Mouse (Mus musculus) forebrain, embryonic 11.5 days (tissue): Measurements from ENCODE around the gene Treml4. TPM values are rescaled to one million over a fixed set of nuclear protein-coding genes. Genes with fewer than 3 reads are reported as not detected.

Experiments
- ATAC-seq: fragments of 200-750 bp; cut with Nextera tagmentation; replicated peaks from 2 replicates; pipeline ENCODE4 v1.8.0; 2017; ENCODE audit warnings: moderate TSS enrichment; ENCODE audit not compliant: low FRiP score
- DNase-seq: peaks from one replicate; pipeline ENCODE4 v3.0.0-alpha.2; 2017; ENCODE audit warnings: low spot score
- H3K27ac ChIP-seq: fragments of 300-500 bp; sonication (generic); 2 replicates; pipeline ENCODE4 v1.5.1; 2014; ENCODE audit warnings: low read depth, low read length
- H3K27me3 ChIP-seq: fragments of 300-500 bp; sonication (generic); 2 replicates; pipeline ENCODE4 v1.6.1; 2014; ENCODE audit warnings: mild to moderate bottlenecking, low read length, mixed read lengths; ENCODE audit not compliant: control insufficient read depth, insufficient read depth
- H3K36me3 ChIP-seq: fragments of 300-500 bp; sonication (generic); 2 replicates; pipeline ENCODE4 v1.6.1; 2014; ENCODE audit warnings: mild to moderate bottlenecking, low read length, moderate library complexity, mixed read lengths; ENCODE audit not compliant: control insufficient read depth, insufficient read depth
- H3K4me1 ChIP-seq: fragments of 300-500 bp; sonication (generic); replicated peaks from 2 replicates; pipeline ENCODE4 v1.6.1; 2014; ENCODE audit warnings: low read length, mixed read lengths; ENCODE audit not compliant: control insufficient read depth, insufficient read depth
- H3K4me2 ChIP-seq: fragments of 300-500 bp; sonication (generic); 2 replicates; pipeline ENCODE4 v1.6.1; 2014; ENCODE audit warnings: low read depth, mild to moderate bottlenecking, low read length, moderate library complexity, mixed read lengths; ENCODE audit not compliant: severe bottlenecking
- H3K4me3 ChIP-seq: fragments of 300-500 bp; sonication (generic); 2 replicates; pipeline ENCODE4 v1.5.1; 2014; ENCODE audit warnings: low read depth, low read length
- H3K9ac ChIP-seq: fragments of 300-500 bp; sonication (generic); 2 replicates; pipeline ENCODE4 v1.6.1; 2014; ENCODE audit warnings: low read length
- H3K9me3 ChIP-seq: fragments of 300-500 bp; sonication (generic); 2 replicates; pipeline ENCODE4 v1.6.1; 2016; ENCODE audit warnings: low read length, mixed read lengths; ENCODE audit not compliant: control insufficient read depth
- WGBS: fragments of 180-500 bp; shearing (Covaris S2); extraction: QIAGEN DNeasy Blood & Tissue Kit; methylation state at CpG from one replicate; pipeline ENCODE4 v1.1.7; 2014; 5-methylcytosine and 5-hydroxymethylcytosine counted together
- polyA plus RNA-seq: library from polyadenylated mRNA; unstranded; fragments of >200 nt; fragmentation: Nextera tagmentation; extraction: Ambion mirVana; gene quantifications from 2 replicates; pipeline ENCODE4 v1.2.1, GENCODE M21; 2014

The Treml4 gene
- not detected in 2 replicates for polyA plus RNA-seq

DNA sequence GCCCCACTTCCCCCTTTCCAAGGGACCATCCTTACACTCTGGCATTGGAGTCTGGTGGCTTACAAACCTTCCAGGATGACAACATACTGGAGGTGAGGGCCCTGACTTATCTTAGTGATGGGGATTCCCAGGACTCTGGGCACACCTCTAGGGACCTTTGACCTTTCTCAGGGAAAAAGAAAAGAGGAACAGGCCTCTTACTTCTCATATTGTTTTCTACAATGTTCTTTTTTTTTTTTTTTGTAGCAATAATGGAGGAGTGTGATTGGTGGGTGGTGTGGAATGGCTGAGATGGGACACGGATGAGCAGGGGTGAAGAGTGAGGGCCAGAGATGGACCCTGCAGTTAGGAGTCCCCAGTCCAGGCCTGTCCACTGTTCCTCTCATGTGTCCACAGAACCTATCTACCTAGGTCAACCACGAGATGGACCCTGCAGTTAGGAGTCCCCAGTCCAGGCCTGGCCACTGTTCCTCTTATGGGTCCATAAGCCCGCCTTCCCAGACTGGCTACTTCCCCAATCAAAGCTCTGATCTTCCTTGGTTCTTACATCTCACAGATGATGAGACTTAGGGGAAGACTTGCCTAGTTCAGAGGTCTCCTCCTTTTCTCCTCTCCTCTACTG is at the start of gene Treml4:
Gene Treml4, plus strand, starts transcription at position 555 of the 622 bp plus-strand sequence.
- Histone ChIP-seq H3K9me3 (peaks cover 5% of the 10 kb centered on the region), H3K4me3 (no peak within 1 kb of the TSS), H3K27ac (no peak within 1 kb of the TSS), H3K36me3 (no peaks in the 10 kb centered on the region), H3K9ac (no peak within 1 kb of the TSS), H3K4me2 (no peak within 1 kb of the TSS), H3K4me1 (0 out of 2 replicates have a peak, but pooled peaks cover 3% of the 10 kb centered on the region), H3K27me3 (no peaks in the 10 kb centered on the region; the same call in 1 of the 2 replicates)
- ATAC-seq (no peak), DNase-seq (no peak)
- WGBS, result 91% methylated on average over 3 of the region's 3 CpGs

GRCm38 (mm10) chr17:48215429-48215828 is 48.7 kb upstream of the Treml4 start:
- DNase-seq, result no peak
- Histone ChIP-seq H3K36me3 (no peaks in the 10 kb centered on the region), H3K4me3 (no peak overlapping the region), H3K9me3 (no peaks in the 10 kb centered on the region; the same call in 1 of the 2 replicates), H3K9ac (no peak overlapping the region), H3K27me3 (no peaks in the 10 kb centered on the region), H3K4me1 (no peaks in the 10 kb centered on the region), H3K27ac (no peak overlapping the region), H3K4me2 (no peak overlapping the region)
- no peak for ATAC-seq
- WGBS, result 84% methylated on average over 1 of the region's 1 CpGs

GRCm38 (mm10) chr17:48230680-48231079 is 33.4 kb upstream of the Treml4 start:
- Histone ChIP-seq H3K27ac (no peak overlapping the region), H3K27me3 (no peaks in the 10 kb centered on the region), H3K9me3 (no peaks in the 10 kb centered on the region), H3K4me1 (no peaks in the 10 kb centered on the region), H3K9ac (no peak overlapping the region), H3K4me3 (no peak overlapping the region), H3K36me3 (no peaks in the 10 kb centered on the region), H3K4me2 (no peak overlapping the region)
- ATAC-seq, result no peak
- DNase-seq, result no peak
- WGBS, result 92% methylated on average over 7 of the region's 7 CpGs

DNA sequence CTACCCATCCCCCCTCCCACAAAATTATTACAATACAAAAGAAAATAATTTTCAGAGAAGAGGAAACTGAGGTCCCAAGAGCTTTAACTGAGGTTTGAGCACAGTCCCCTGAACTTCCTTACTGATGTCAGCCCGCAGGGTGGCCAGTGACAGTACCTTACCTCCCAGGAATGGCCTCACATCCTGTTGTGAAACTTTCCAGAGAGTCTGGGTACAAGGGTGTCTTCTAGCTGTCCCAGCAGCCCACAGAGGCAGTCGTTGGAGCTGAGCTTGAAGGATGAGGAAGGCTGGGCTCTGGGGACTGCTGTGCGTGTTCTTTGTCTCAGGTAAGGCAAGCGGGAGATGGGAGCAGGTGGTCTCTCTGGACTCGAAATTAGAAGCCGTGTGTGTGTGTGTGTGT is 31.6 kb upstream of the Treml4 start, which contains the start of gene Trem1:
Gene Trem1, plus strand, starts transcription at position 251 of the 400 bp plus-strand sequence.
- Histone ChIP-seq H3K4me1 (no peaks in the 10 kb centered on the region), H3K27me3 (no peaks in the 10 kb centered on the region), H3K9ac (no peak within 1 kb of the TSS), H3K27ac (no peak within 1 kb of the TSS), H3K9me3 (no peaks in the 10 kb centered on the region), H3K4me2 (no peak within 1 kb of the TSS), H3K4me3 (no peak within 1 kb of the TSS), H3K36me3 (no peaks in the 10 kb centered on the region)
- ATAC-seq (no peak), DNase-seq (no peak)
- 78% methylated on average over 6 of the region's 6 CpGs for WGBS

- Histone ChIP-seq H3K4me2 (no peak overlapping the region), H3K27ac (no peak overlapping the region), H3K4me1 (no peaks in the 10 kb centered on the region), H3K27me3 (no peaks in the 10 kb centered on the region), H3K9ac (no peak overlapping the region), H3K9me3 (no peaks in the 10 kb centered on the region), H3K36me3 (no peaks in the 10 kb centered on the region), H3K4me3 (no peak overlapping the region)
- DNase-seq, result no peak
- 90% methylated on average over 4 of the region's 4 CpGs for WGBS
- ATAC-seq, result no peak
Measured at GRCm38 (mm10) chr17:48233789-48234188, 30.3 kb upstream of the Treml4 start.

- Histone ChIP-seq H3K9ac (no peak overlapping the region), H3K4me1 (no peaks in the 10 kb centered on the region), H3K36me3 (no peaks in the 10 kb centered on the region), H3K4me3 (no peak overlapping the region), H3K9me3 (no peaks in the 10 kb centered on the region), H3K4me2 (no peak overlapping the region), H3K27ac (no peak overlapping the region), H3K27me3 (no peaks in the 10 kb centered on the region)
- DNase-seq, result no peak
- ATAC-seq, result no peak
- WGBS, result 79% methylated on average over 5 of the region's 5 CpGs
Measured at GRCm38 (mm10) chr17:48234550-48234949, 29.5 kb upstream of the Treml4 start.

DNA sequence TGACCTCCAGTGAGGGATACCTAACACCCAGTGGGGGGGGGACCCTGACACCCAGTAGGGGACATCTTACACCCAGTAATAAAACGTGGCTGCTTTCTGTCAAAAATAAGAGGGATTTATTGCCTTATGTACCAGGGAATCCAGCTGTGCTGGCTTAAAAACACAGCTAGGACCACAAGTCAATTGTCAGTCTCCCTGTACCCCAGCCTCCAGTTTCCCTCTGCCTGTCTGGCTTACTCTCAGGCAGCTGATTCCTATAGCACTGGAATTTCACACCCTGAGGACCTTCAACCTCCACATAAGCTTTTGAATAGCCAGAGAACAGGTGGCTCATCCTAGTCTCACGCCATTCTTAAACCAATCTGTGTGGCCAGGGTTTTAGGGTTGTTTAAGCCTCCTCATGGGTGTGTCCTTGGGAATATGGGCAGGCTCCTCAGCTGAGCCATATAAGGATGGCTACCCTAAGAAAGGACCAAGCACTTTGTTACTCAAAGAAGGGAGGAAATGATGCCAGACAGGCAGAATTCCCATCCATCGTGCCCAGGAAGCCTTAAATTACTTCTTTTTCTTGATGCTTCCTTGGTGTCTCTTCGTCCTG is 28.2 kb upstream of the Treml4 start:
- WGBS, result 59% methylated on average over 4 of the region's 4 CpGs
- Histone ChIP-seq H3K27me3 (no peaks in the 10 kb centered on the region), H3K4me2 (no peak overlapping the region), H3K4me1 (no peaks in the 10 kb centered on the region), H3K9ac (no peak overlapping the region), H3K36me3 (no peaks in the 10 kb centered on the region), H3K4me3 (no peak overlapping the region), H3K9me3 (no peaks in the 10 kb centered on the region), H3K27ac (no peak overlapping the region)
- DNase-seq (no peak), ATAC-seq (no peak)

DNA sequence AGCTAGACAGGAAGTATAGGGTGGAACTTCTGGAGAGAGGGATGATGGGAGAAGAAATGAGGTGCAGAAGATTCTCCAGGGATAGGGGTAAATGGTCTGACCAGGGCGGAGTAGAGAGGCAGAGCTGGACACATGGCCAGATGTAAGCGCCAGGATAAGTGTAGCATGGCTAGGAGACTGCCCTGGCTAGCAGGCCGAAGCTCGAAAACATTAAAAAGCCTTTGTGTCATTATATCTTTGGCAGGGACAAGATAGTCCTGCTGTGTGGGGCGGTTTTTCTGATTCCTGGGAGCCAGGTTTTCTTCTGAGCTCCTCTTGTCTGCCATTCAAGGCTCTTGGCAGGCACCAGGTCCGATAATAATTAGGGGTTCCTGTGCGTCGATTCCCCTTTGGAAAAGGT is 26.5 kb upstream of the Treml4 start:
- Histone ChIP-seq H3K4me1 (no peaks in the 10 kb centered on the region), H3K4me2 (no peak overlapping the region), H3K27me3 (no peaks in the 10 kb centered on the region), H3K9me3 (no peaks in the 10 kb centered on the region), H3K36me3 (no peaks in the 10 kb centered on the region), H3K9ac (no peak overlapping the region), H3K27ac (no peak overlapping the region), H3K4me3 (no peak overlapping the region)
- no peak for ATAC-seq
- DNase-seq, result no peak
- 92% methylated on average over 8 of the region's 8 CpGs for WGBS
